Mouse (Mus musculus): ENCODE data around the gene Spata18.

- TF ChIP-seq CTCF (IDR thresholded peaks at IDR 0.05; ENCODE audit: borderline replicate concordance, control insufficient read depth, extremely low read depth, insufficient read depth, low read length, poor library complexity) = no peak
- TF ChIP-seq POLR2A (IDR thresholded peaks at IDR 0.05; ENCODE audit: control insufficient read depth, extremely low read depth, insufficient read depth, low read length, poor library complexity) = no peak
These were observed 24.4 kb downstream of the Spata18 start for GRCm38 (mm10) chr5:73675604-73676003.

Data from thymus, adult 2 months (tissue).